Mouse (Mus musculus) heart, postnatal 25 days (tissue): ENCODE results near the gene Hist1h2ae. TPM values are rescaled to one million over a fixed set of nuclear protein-coding genes. Genes with fewer than 3 reads are reported as not detected.
A peak's percentile ranks its signal among the peaks of the same experiment; 100 is the strongest.
"Not testable (repeated sequence)": the region's sequence is repeated elsewhere in the genome, so short reads cannot be mapped to it uniquely, and the experiment has no call there.

Source experiments
- DNase-seq: peaks from one replicate; pipeline ENCODE4 v3.0.0; 2022; ENCODE audit warnings: low spot score
- intact Hi-C: fragments of 180-260 bp; cut with DNase I; formaldehyde crosslinking; loops from one replicate; pipeline ENCODE4 v1.15.1; 2025
- total RNA-seq, 2 experiments: library from RNA; stranded (reverse); gene quantifications; 2 replicates each; pipeline ENCODE4 v1.2.3; 2021

Hist1h2ae gene
- total RNA-seq, 2 experiments from 2014 or later, result 3.4 to 4.1 TPM

GRCm38 (mm10) chr13:23571504-23572217 lies 641 bp upstream of the Hist1h2ae start:
- DNase-seq, intact Hi-C loops: not testable (repeated sequence)

- intact Hi-C loops, DNase-seq: not testable (repeated sequence)
These were observed 579 bp downstream of the Hist1h2ae start for GRCm38 (mm10) chr13:23570261-23571021.

GRCm38 (mm10) chr13:23564482-23564881 lies 6.5 kb downstream of the Hist1h2ae start:
- intact Hi-C loops, result no loop called here

GRCm38 (mm10) chr13:23562699-23563462 lies 8.1 kb downstream of the Hist1h2ae start:
- intact Hi-C loops, result no loop called here
- no peak for DNase-seq

More at GRCm38 (mm10) chr13:23564482-23564881, 6.5 kb downstream of the Hist1h2ae start:
- no peak for DNase-seq

GRCm38 (mm10) chr13:23561883-23562659 lies 8.9 kb downstream of the Hist1h2ae start, which contains the start of gene Hist1h3e:
Gene Hist1h3e (minus strand): TSS chr13:23562369.
- peak; percentile 86 for DNase-seq
- intact Hi-C loops, result not testable (repeated sequence)

- intact Hi-C loops, DNase-seq: not testable (repeated sequence)
These were observed 9.5 kb downstream of the Hist1h2ae start for GRCm38 (mm10) chr13:23561531-23561882.

GRCm38 (mm10) chr13:23560699-23561098 lies 10.3 kb downstream of the Hist1h2ae start:
- intact Hi-C loops, DNase-seq: not testable (repeated sequence)

- intact Hi-C loops, result no loop called here
- DNase-seq, result no peak
These were observed 14.1 kb downstream of the Hist1h2ae start for GRCm38 (mm10) chr13:23556906-23557305.

GRCm38 (mm10) chr13:23555839-23556416 lies 15.1 kb downstream of the Hist1h2ae start:
- intact Hi-C loops, result no loop called here
- peak; percentile 45 for DNase-seq

GRCm38 (mm10) chr13:23554925-23555838 lies 15.8 kb downstream of the Hist1h2ae start:
- intact Hi-C loops, result no loop called here
- DNase-seq, result peak; percentile 52

- DNase-seq, result no peak
- intact Hi-C loops, result no loop called here
These were observed 16.6 kb downstream of the Hist1h2ae start for GRCm38 (mm10) chr13:23554393-23554792.

GRCm38 (mm10) chr13:23552962-23553361 lies 18.1 kb downstream of the Hist1h2ae start, which contains the start of gene Hist1h1d:
Gene Hist1h1d (plus strand): TSS chr13:23553262.
- intact Hi-C loops, result no loop called here
- no peak for DNase-seq

GRCm38 (mm10) chr13:23551931-23552914 lies 18.8 kb downstream of the Hist1h2ae start:
- intact Hi-C loops, result no loop called here
- DNase-seq, result no peak

GRCm38 (mm10) chr13:23551146-23551834 lies 19.7 kb downstream of the Hist1h2ae start, which contains the start of gene Hist1h4f:
Gene Hist1h4f (minus strand): TSS chr13:23551648.
- intact Hi-C loops, result not testable (repeated sequence)

GRCm38 (mm10) chr13:23550761-23551145 lies 20.3 kb downstream of the Hist1h2ae start:
- no peak for DNase-seq
- intact Hi-C loops, result no loop called here

More at GRCm38 (mm10) chr13:23551146-23551834, 19.7 kb downstream of the Hist1h2ae start, which contains the start of gene Hist1h4f:
- peak; percentile 62 for DNase-seq

- intact Hi-C loops, result no loop called here
- no peak for DNase-seq
These were observed 24.3 kb downstream of the Hist1h2ae start for GRCm38 (mm10) chr13:23546694-23547093.
